Mouse (Mus musculus): Measurements from ENCODE around the gene Wdr25.

- no peak for TF ChIP-seq TAL1 (IDR thresholded peaks at IDR 0.05; ENCODE audit: low read length)
- TF ChIP-seq GATA1 (IDR thresholded peaks at IDR 0.05; ENCODE audit: low read length): no peak
Observed at GRCm38 (mm10) chr12:108967631-108968030, 74.2 kb downstream of the Wdr25 start.

Data from erythroblast, embryonic 14.5 days (primary cell).